Mouse (Mus musculus) cerebellum, adult 2 months (tissue): ENCODE results near the gene Ppm1l.

Experiments
- CTCF ChIP-seq: fragments of 200-500 bp; IDR thresholded peaks from 2 replicates; pipeline ENCODE4 v1.5.1; 2011; ENCODE audit warnings: low read depth, mild to moderate bottlenecking, control low read depth, low read length, moderate library complexity, borderline replicate concordance; ENCODE audit not compliant: insufficient read depth
- POLR2A ChIP-seq: fragments of 200-500 bp; IDR thresholded peaks from 2 replicates; pipeline ENCODE4 v1.6.1; 2011; ENCODE audit warnings: low read length, control low read depth, borderline replicate concordance; ENCODE audit not compliant: insufficient read depth

GRCm38 (mm10) chr3:69506352-69506751 is 189.7 kb downstream of the Ppm1l start:
- TF ChIP-seq POLR2A (no peak), CTCF (no peak)
